Mouse (Mus musculus) midbrain, embryonic 14.5 days (tissue): ENCODE data around the gene Fetub. TPM values are rescaled to one million over a fixed set of nuclear protein-coding genes. Genes with fewer than 3 reads are reported as not detected.

ENCODE experiments used
- ATAC-seq: fragments of 200-750 bp; cut with Nextera tagmentation; 2 replicates; pipeline ENCODE4 v1.8.0; 2017; ENCODE audit warnings: moderate number of reproducible peaks, moderate library complexity; ENCODE audit not compliant: low FRiP score, low TSS enrichment
- DNase-seq: peaks from one replicate; pipeline ENCODE4 v3.0.0-alpha.2; 2015
- H3K27ac ChIP-seq: fragments of 300-500 bp; sonication (generic); replicated peaks from 2 replicates; pipeline ENCODE4 v1.5.1; 2014; ENCODE audit warnings: mild to moderate bottlenecking, low read depth, low read length, moderate library complexity
- H3K27me3 ChIP-seq: fragments of 300-500 bp; sonication (generic); 2 replicates; pipeline ENCODE4 v1.6.1; 2014; ENCODE audit warnings: low read length, control low read depth, mixed read lengths; ENCODE audit not compliant: control insufficient read depth, insufficient read depth
- H3K36me3 ChIP-seq: fragments of 300-500 bp; sonication (generic); 2 replicates; pipeline ENCODE4 v1.6.1; 2014; ENCODE audit warnings: low read length, control low read depth; ENCODE audit not compliant: control insufficient read depth, insufficient read depth
- H3K4me1 ChIP-seq: fragments of 300-500 bp; sonication (generic); 2 replicates; pipeline ENCODE4 v1.6.1; 2014; ENCODE audit warnings: mild to moderate bottlenecking, antibody characterized with exemption, low read length, control low read depth; ENCODE audit not compliant: control insufficient read depth, insufficient read depth
- H3K4me2 ChIP-seq: fragments of 300-500 bp; sonication (generic); 2 replicates; pipeline ENCODE4 v1.6.1; 2014; ENCODE audit warnings: mild to moderate bottlenecking, low read length, moderate library complexity
- H3K4me3 ChIP-seq: fragments of 300-500 bp; sonication (generic); replicated peaks from 2 replicates; pipeline ENCODE4 v1.5.1; 2014; ENCODE audit warnings: low read depth, low read length
- H3K9ac ChIP-seq: fragments of 300-500 bp; sonication (generic); replicated peaks from 2 replicates; pipeline ENCODE4 v1.6.1; 2014; ENCODE audit warnings: mild to moderate bottlenecking, low read length, moderate library complexity
- H3K9me3 ChIP-seq: fragments of 300-500 bp; sonication (generic); 2 replicates; pipeline ENCODE4 v1.6.1; 2016; ENCODE audit warnings: low read length, control low read depth, mixed read lengths; ENCODE audit not compliant: control insufficient read depth
- WGBS: fragments of 180-500 bp; shearing (Covaris S2); extraction: QIAGEN DNeasy Blood & Tissue Kit; methylation state at CpG from one replicate; pipeline ENCODE4 v1.1.7; 2014; 5-methylcytosine and 5-hydroxymethylcytosine counted together
- polyA plus RNA-seq: library from polyadenylated mRNA; unstranded; fragments of >200 nt; fragmentation: Nextera tagmentation; extraction: Ambion mirVana; gene quantifications from 2 replicates; pipeline ENCODE4 v1.2.1, GENCODE M21; 2014

Fetub gene
- polyA plus RNA-seq, 1 experiment from 2014 or later: not detected

- DNase-seq (no peak), ATAC-seq (no peak)
- Histone ChIP-seq H3K9ac (no peak overlapping the region), H3K4me2 (no peak overlapping the region), H3K36me3 (no peaks in the 10 kb centered on the region), H3K4me1 (no peaks in the 10 kb centered on the region), H3K4me3 (no peak overlapping the region), H3K27me3 (no peaks in the 10 kb centered on the region), H3K9me3 (no peaks in the 10 kb centered on the region), H3K27ac (no peak overlapping the region)
- WGBS: 69% methylated on average over 1 of the region's 1 CpGs
Observed at GRCm38 (mm10) chr16:22967383-22968030, 49.4 kb downstream of the Fetub start.

Other genes starting within 250 kb of the Fetub start
- 0.25 TPM in 1 of 2 replicates, not detected in the other for gene Crygs, start 106.8 kb upstream of the Fetub start, polyA plus RNA-seq
- gene Tbccd1, start 60.7 kb upstream of the Fetub start, polyA plus RNA-seq: 19.4 and 25.5 TPM in 2 replicates
- gene Dnajb11, start 60.5 kb upstream of the Fetub start, polyA plus RNA-seq: 73.0 and 89.5 TPM in 2 replicates
- not detected in 2 replicates for gene Ahsg, start 27.1 kb upstream of the Fetub start, polyA plus RNA-seq
- gene Hrg, start 32.7 kb downstream of the Fetub start, polyA plus RNA-seq: 0.12 and 0.28 TPM in 2 replicates
- gene Kng2, start 111.1 kb downstream of the Fetub start, polyA plus RNA-seq: not detected in 2 replicates
- gene Kng1, start 139.5 kb downstream of the Fetub start, polyA plus RNA-seq: not detected in 2 replicates
- gene Eif4a2, start 189.1 kb downstream of the Fetub start, polyA plus RNA-seq: 337 and 373 TPM in 2 replicates
- gene Rfc4, start 209.4 kb downstream of the Fetub start, polyA plus RNA-seq: 41.9 and 57.1 TPM in 2 replicates
- not detected in 2 replicates for gene Adipoq, start 228.2 kb downstream of the Fetub start, polyA plus RNA-seq